Mouse (Mus musculus) heart, adult 2 months (tissue): ENCODE results near the gene Tbc1d22a.

Experiments used
- CTCF ChIP-seq: fragments of 200-600 bp; IDR thresholded peaks from 2 replicates; pipeline ENCODE4 v1.8.1; 2022; ENCODE audit warnings: antibody characterized with exemption, mild to moderate bottlenecking, moderate library complexity
- EP300 ChIP-seq: fragments of 200-500 bp; IDR thresholded peaks from 2 replicates; pipeline ENCODE4 v1.6.1; 2011; ENCODE audit warnings: low read depth, low read length, control low read depth; ENCODE audit not compliant: insufficient read depth
- POLR2A ChIP-seq: fragments of 200-500 bp; IDR thresholded peaks from 2 replicates; pipeline ENCODE4 v1.6.1; 2011; ENCODE audit warnings: mild to moderate bottlenecking, low read depth, low read length, control low read depth; ENCODE audit not compliant: insufficient read depth

DNA sequence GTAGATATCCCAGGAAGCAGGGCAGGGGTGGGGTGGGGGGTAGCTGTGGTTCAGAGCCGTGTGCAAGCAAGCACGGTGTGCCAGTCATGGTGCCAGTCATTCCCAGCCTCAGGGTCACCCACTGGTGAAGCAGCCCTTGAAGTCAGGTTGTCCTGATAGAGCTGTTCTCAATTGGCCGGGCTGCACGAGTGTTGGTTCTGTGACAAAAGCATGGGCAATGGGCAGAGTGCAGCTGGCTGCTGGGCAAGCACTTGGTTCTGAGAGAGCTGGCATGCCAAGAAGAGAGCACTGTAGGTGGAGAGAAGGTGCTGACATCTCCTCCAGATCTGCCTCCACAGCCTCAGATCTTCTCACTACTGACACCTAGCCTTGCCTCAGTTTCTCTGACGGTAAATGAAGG is 41.9 kb downstream of the Tbc1d22a start:
- no peak for TF ChIP-seq POLR2A
- no peak for TF ChIP-seq CTCF
- no peak for TF ChIP-seq EP300
